Mouse (Mus musculus): ENCODE results near the gene 1700016K19Rik.

Gene 1700016K19Rik

GRCm38 (mm10) chr11:76033359-76033758 is 33.6 kb downstream of the 1700016K19Rik start:
- DNase-seq (ENCODE audit: low spot score in 2 of 2): no peak

DNA sequence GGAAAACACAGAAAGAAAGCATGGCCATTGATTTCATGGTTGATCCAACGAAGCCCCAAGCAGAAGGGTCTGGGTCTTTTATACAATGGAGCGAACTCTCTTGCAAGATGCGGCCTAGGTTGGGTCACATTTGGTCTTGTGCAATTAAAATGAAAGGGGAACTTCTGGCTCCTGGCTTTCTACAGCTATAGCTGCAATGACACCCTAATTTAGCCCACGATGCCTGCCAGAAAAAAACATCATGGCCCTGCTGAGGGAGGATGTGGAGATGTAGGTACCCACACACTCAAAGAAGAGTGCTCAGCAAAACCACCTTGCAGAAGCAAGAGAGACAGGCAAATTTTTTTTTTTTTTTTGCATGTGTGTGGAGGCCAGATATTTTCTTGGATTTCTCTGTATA is 34.1 kb downstream of the 1700016K19Rik start:
- peak in 1 of 2 experiments; percentile 33 for DNase-seq (ENCODE audit: low spot score in 2 of 2)

DNA sequence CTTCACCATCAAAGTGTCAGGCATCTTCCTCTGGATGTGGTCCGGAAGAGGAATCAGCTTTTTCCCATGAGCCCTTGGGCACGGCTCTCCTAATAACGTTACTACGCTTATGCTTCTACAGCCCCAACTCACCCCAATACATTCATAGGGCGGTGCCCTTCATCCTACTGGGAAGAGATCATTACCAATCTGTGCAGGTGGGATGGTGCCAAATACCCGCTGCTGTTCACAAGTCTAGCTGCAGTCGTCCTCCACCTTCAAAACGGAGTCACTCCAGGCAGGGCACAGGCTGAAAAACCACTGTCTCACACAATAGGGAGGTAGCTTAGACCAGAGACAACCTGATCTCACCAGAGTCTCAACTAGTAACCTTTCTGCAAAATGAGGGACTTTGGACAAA is 35.5 kb downstream of the 1700016K19Rik start:
- no peak for DNase-seq (ENCODE audit: low spot score in 2 of 2)

GRCm38 (mm10) chr11:76037581-76038294 is 38.0 kb downstream of the 1700016K19Rik start:
- no peak for DNase-seq (ENCODE audit: low spot score in 2 of 2)

GRCm38 (mm10) chr11:76039271-76040053 is 39.8 kb downstream of the 1700016K19Rik start:
- no peak for DNase-seq (ENCODE audit: low spot score in 2 of 2)

GRCm38 (mm10) chr11:76040106-76040505 is 40.4 kb downstream of the 1700016K19Rik start:
- no peak for DNase-seq (ENCODE audit: low spot score in 2 of 2)

DNA sequence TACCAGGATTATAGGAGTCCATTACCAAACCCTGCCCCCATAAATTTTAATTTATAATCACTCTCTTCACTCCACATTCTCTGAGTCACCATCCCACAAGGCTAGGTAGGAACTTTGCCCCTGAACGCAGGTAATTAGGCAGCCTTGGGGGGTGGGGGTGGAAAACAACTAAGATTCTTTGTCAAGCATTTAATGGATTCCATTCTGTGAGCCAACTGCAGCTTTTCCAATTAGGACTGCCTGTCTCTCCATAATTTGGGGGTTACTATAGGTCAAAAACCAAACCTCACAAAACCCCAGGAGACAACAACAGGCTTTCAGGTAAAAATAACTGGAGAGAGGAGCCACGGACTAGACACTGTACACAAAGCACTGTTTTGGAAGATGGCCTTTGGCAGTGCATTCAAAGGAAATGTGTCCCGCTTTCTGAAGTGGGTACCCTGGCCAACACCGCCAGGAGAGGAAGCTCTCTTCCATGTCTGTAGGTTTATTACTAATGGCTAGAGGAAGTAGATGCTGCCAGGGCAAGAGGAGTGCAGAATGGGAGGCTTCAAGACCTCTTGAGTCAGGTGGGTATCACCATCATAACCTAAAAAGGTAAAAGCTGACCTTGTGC is 41.2 kb downstream of the 1700016K19Rik start:
- no peak for DNase-seq (ENCODE audit: low spot score in 2 of 2)

DNA sequence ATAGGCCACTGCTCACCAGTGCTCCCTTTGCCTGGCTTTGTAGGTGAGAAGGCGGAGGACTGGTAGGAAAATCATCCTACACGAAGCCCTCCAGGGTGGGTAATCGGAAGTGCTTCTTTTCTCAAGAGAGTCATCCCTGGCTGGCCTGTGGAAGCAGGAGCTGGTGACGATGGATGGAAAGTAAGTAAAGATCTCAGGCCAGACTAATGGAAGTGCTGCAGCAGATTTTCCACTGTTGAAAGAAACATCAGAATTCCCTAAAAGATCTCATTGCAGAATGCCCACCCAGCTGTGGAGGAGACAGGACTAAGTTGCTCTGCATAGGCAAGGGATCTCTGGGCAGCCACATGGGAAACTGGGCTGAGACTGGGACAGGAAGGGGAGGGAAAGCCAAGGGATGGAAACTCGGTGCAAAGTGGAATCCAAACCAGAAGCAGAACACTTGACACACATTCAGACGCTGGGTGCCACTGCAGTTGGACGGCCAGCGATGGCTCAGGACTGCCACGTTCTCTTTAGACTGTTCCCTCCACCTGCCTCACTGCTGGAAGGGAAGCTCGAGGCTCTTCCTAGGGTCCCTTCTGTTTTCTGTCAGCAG is 42.4 kb downstream of the 1700016K19Rik start:
- DNase-seq (ENCODE audit: low spot score in 2 of 2): no peak

DNA sequence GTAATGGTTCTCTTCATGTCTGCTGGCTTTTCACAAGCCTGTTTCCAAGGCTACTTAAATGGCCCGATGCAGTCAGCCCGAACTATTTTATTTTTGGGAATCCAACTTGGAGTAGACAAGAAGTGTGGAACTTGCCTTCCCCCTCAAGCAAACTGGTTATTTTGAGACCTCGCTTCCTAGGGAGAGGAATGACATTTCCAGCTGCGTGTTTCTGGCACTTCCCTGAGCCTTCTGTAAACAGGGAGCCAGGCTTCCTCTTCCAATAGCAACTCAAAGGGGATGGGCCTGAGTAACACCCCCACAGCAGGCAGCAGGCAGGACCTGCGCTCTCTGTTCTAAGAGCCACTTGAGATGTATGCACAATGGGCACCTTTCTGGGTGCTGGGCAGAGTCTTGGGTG is 43.2 kb downstream of the 1700016K19Rik start:
- DNase-seq (ENCODE audit: low spot score in 2 of 2): peak; percentile 67 to 70

- DNase-seq (ENCODE audit: low spot score in 2 of 2): no peak
Observed at GRCm38 (mm10) chr11:76044468-76044867, 44.8 kb downstream of the 1700016K19Rik start.

GRCm38 (mm10) chr11:76045367-76045766 is 45.7 kb downstream of the 1700016K19Rik start:
- DNase-seq (ENCODE audit: low spot score in 2 of 2): no peak

- no peak for DNase-seq (ENCODE audit: low spot score in 2 of 2)
Observed at GRCm38 (mm10) chr11:76050509-76050908, 50.8 kb downstream of the 1700016K19Rik start.

DNA sequence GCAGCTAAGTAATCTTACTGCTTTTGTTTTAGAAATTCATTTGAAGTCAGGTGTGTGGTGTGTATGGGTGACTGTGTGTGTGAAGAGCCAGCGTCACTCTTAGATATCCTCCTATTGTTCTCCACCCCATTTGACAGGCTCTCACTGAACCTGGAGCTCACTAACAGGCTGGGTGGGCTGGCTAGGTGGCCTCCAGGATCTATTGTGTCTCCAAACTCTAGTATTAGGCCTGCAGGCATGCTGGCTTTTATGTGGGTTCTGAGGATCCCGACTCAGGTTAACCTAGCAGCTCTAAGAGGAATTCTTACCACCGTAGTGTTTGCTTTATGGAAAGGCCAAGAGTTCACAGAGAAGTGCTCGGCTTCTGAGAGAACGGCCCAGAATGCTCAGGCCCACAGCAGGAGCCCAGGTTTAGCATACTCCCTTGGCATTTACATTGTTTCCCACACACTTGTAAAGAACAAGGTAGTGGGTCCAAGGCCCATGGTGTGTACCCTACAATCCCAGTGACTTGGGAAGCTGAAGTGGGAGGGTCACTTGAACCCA is 51.3 kb downstream of the 1700016K19Rik start:
- DNase-seq (ENCODE audit: low spot score in 2 of 2): no peak

GRCm38 (mm10) chr11:76052496-76052895 is 52.8 kb downstream of the 1700016K19Rik start:
- no peak for DNase-seq (ENCODE audit: low spot score in 2 of 2)

Data from right cerebral cortex, adult 2 months (tissue).